Mouse (Mus musculus): ENCODE results near the gene Trabd2b.

DNA sequence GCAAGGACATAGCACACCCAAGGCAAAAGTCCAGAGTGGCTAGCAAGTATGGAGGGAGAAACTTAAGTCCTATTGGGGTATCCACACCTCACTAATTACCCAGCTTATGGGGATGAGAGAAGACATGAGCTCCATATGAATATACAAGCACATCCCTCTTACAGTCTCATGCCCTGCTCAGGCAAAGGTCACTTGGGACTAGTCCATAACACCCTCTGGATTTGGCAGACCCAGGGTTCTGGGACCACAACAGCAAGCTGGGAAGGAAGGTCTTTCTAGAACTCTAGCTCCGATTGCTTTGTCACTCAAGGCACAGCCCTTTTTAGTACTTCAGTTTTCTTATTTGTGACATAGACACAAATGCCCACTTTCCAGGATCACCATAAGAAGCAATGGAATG, 112.0 kb downstream of the Trabd2b start:
- TF ChIP-seq POLR2A (IDR thresholded peaks at IDR 0.05; ENCODE audit: insufficient read depth, low read length) (no peak), CTCF (IDR thresholded peaks at IDR 0.05; ENCODE audit: low read depth, low read length) (no peak)

Measured in ES-Bruce4 (cell line).